Mouse (Mus musculus): ENCODE data around the gene Fam122a.

DNA sequence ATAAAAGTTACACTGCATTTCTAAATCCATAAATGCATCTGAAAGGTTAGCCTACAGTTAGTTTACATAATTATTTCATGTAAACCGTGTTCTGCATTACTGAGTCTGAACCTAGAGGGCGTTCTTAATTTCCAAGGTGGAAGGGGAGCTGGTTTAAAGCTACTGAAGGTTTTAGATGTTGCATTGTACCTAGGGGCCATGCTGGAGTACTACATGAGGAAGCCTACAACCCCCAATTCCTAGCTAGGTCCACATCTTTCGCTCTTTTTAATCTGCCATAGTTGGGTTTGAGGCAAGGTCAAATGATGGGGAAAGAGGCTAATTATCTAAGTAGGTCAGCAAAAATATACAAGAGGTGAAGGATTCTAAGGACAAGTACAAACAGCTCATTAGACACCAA lies 25.5 kb downstream of the Fam122a start:
- TF ChIP-seq CTCF (IDR thresholded peaks at IDR 0.05; ENCODE audit: low read depth, low read length) (no peak), GATA1 (IDR thresholded peaks at IDR 0.05; ENCODE audit: borderline replicate concordance, low read length) (no peak), TAL1 (conservative IDR thresholded peaks at IDR 0.05; ENCODE audit: low read depth, low read length) (no peak)
